Mouse (Mus musculus) spleen, embryonic (tissue): ENCODE data around the gene Tmco3.
"Not testable (repeated sequence)": the region's sequence is repeated elsewhere in the genome, so short reads cannot be mapped to it uniquely, and the experiment has no call there.

ENCODE experiments used
- CTCF ChIA-PET: fragments of 350-600 bp; sonication (Branson Sonifier 250); formaldehyde crosslinking; loops from one replicate; lab custom pipeline; 2022; lab: Charles Lee

Gene Tmco3

GRCm38 (mm10) chr8:13306309-13306909 lies 18.4 kb downstream of the Tmco3 start:
- CTCF ChIA-PET: no interaction called here

DNA sequence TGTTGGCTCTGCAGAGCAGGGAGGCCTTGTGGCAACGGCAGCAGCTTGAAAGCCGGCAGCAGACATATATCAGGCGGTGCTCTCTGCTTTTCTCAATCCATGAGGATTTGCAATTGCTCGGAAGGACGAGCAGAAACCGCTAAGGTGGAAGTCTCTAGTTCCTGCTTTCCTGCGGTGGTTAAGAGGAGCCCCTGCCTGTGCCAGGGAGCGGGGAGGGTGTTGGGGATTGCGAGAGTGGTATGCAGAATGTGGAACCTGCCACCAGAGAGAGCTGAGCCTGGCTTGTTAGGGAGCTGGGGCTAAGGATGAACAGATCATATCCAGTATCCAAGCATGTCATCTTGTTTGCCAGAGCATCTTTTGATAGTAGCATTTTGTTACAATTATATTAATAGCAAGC lies 18.9 kb downstream of the Tmco3 start:
- CTCF ChIA-PET: no interaction called here

- CTCF ChIA-PET: no interaction called here
These were observed 26.9 kb downstream of the Tmco3 start for GRCm38 (mm10) chr8:13314922-13315321.

DNA sequence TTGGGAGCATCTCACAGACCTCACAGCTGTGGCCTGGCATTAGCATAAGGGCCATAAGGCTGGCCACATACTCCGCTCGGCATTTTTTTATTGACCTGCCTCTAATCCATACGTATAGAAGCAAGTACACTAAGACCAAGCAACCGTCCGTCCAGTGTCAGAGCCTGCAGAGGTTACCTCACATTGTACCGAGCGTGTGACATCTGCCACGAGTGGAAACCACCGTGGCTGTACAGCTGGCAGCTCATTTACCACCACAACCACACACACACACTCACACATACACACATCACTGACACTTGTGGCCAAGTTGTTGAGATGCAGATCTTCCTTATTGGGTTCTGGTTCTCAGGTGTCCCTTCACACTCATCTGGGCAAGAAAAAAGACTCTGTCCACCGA lies 28.7 kb downstream of the Tmco3 start:
- CTCF ChIA-PET: no interaction called here

GRCm38 (mm10) chr8:13326598-13326997 lies 38.6 kb downstream of the Tmco3 start:
- CTCF ChIA-PET: no interaction called here

DNA sequence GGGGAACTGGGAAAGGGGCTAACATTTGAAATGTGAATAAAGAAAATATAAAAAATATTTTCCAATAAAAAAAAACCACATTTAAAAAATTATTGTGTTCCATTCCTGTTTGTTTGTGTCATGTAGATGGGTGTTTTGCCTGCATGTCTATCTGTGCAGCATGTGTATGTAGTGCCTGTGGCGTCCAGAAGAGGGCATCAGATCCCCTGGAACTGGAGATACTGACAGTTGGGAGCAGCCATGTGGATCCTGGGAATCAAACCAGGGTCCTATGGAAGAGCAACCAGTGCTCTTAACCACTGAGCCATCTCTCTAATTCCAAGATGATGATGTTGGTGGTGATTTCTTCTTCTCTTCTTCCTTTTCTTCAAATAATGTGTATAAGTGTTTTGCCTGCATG lies 46.7 kb downstream of the Tmco3 start:
- CTCF ChIA-PET: no interaction called here

DNA sequence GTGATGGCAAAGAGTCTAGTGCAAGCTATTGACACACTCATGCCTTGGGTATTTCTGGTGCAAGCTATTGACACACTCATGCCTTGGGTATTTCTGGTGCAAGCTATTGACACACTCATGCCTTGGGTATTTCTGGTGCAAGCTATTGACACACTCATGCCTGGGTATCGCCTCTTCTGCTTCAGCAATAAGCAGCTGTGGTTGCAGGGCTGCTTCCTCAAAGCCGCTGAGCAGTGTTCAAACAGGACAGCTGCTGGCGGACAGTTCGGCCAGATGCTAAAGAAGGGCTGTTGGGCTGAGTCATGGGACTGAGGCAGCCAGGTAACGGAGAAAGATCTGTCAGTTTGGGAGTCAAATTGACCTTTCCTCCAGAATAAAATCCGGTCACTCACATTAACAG lies 49.3 kb downstream of the Tmco3 start:
- CTCF ChIA-PET: not testable (repeated sequence)

DNA sequence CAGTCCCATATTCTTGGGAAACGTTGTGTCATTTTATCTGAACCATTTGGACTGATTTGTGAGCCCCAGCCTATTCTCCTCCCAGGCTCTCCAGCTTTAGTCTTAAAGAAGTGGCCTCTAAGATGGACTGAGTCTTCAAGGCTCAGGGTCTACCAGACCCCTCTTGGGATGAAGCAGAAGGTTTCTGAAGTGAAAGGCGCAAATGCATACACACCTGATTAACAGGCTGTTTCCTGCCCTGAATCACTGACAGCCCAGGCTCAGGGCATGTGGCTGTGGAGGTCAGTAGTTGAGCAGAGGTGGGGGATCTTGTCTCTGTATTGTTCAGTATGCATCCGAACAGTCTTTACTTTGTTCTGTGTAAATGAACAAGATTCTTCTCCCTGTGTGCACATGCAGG lies 49.7 kb downstream of the Tmco3 start:
- CTCF ChIA-PET: no interaction called here

DNA sequence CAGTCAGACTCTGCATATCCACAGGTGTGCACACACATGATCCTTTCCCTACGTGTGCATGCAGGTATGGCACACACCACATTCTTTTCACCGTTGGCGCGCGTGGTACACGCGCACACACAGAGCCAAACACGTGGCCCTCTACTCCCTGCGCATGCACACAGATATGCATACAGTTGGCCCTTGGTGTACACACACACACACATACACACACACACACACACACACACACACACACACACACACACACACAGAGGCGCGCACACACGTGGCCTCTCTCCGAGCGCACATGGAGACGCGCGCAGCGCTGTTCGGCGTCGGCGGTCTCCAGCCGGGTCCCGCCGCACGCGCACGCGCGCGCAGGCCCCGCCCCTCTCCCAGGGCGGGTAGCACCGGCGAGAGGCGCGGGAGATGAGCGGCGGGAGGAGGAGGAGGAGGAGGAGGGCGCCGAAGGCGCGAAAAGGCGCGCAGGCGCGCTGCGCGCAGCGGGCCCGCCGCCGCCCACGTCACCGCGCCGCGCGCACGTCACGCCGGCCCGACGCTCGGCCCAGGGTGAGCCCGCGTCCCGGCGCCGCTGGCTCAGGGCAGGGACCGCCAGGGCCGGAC lies 50.4 kb downstream of the Tmco3 start, which contains the start of gene Tfdp1:
Tfdp1 (plus strand) TSS at position 497 of the 606 bp plus-strand sequence.
- CTCF ChIA-PET: no interaction called here

DNA sequence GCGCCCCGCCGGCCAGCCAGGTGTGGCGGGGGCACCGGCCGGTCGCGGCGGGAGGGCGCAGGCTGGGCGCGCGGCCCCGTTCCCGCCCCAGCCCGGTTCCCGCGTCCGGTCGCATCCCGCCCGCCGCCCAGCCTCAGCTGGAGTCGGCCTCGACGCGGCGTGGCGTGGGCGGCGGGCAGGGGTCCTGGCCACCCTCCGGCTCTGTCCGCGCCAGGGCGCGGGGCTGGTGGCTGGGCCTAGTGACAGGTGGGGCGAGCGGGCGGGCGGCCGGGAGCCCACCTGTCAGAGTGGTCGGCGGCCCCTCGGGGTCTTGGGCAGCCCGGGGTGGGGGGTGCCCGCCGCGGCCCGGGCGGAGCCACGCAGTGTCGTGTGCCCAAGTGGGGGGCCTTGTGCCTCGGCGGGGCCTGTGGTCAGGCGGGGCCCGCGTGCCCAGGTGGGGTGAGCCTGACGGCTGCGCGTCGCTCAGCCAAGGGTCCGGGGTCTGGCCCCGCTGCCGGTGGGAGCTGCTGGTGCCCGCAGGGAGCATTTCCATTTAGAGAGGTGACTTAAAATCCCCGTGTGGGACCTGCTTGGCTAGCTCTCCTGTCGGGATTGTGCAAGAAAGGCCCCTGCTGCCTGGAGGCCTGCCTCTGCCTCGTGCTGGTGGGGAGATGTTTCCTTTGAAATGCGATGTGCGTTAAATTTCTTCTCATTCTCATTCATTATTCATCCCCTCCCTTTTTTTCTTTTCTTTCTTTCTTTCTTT lies 51.1 kb downstream of the Tmco3 start:
- CTCF ChIA-PET: no interaction called here

GRCm38 (mm10) chr8:13339646-13339990 lies 51.6 kb downstream of the Tmco3 start:
- CTCF ChIA-PET: no interaction called here

GRCm38 (mm10) chr8:13340650-13341049 lies 52.7 kb downstream of the Tmco3 start:
- CTCF ChIA-PET: no interaction called here

DNA sequence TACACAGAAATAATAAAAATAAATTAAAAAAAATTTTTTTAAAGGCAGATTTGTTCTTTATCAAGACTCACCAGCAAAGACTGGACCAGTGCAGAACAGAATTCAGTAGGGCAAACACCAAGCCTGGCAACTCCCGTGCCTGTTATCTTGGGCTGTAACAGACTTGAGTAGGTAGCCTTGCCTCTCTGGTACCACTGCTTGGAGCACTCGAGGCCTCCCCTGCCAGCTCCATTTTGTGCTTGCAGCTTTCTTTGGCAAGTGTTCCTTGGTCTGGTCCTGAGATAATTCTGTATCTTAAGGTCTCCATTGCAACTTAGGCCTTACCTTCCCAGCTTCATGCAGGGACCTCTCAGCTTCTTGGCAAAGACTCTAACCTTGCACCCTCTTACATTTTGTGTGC lies 54.4 kb downstream of the Tmco3 start:
- CTCF ChIA-PET: no interaction called here

DNA sequence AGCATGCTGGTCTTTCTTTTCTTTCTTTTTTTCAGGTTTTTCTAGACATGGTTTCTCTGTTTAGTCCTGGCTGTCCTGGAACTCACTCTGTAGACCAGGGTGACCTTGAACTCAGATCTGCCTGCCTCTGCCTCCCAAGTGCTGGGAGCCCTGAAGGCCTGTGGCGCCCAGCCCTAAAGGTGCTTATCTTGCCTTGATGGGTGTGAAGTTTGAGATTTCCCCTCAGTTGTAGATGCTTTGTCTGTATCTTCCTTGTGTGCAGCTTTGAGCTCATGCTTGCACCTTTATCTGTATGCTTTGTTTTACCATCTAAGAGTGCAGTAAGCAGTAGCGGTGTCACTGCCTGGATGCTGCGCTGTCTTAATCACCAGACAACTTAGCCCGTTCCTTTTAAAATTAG lies 55.1 kb downstream of the Tmco3 start:
- CTCF ChIA-PET: no interaction called here

DNA sequence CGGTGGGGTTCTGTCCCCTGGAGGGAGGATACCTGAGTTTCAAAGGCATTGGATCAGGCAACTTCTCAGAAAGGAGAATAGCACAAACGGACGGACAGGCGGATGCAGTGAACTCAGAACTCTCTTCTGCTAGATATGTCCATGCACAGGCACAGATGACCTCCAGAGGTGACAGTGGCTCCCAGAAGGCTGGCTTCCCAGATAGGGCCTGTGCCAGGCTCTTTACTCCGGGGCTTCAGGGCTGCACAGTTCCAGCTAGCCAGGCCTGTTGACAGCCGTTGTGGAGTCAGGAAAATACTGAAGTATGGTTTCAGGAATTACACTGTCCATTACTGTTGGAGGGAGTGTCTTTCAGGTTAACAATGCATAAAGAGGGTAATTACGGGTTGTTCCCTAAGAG lies 62.1 kb downstream of the Tmco3 start:
- CTCF ChIA-PET: no interaction called here

- CTCF ChIA-PET: no interaction called here
These were observed 63.6 kb downstream of the Tmco3 start for GRCm38 (mm10) chr8:13351593-13351992.

GRCm38 (mm10) chr8:13352601-13353000 lies 64.6 kb downstream of the Tmco3 start:
- CTCF ChIA-PET: no interaction called here

GRCm38 (mm10) chr8:13353155-13353833 lies 65.3 kb downstream of the Tmco3 start:
- CTCF ChIA-PET: no interaction called here

- CTCF ChIA-PET: no interaction called here
These were observed 65.9 kb downstream of the Tmco3 start for GRCm38 (mm10) chr8:13353883-13354282.

DNA sequence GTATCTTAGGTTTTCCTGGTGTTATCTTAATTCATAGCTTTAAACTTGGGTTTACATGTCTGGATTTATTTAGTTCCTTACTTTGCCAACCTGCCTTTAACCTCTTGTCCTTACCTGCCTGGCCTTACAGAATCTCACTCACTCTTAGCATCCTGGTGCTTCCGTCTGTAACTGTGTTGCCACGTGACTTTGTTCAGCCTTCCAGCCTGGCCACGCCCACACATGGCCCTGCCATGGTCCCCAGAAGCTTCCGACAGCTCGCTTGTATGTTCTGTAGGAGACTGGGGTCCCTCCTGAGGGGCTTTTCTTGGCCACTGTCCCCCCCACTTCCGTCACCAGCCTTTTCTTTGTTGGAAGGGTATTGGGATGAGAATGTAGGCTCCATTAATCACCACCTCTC lies 68.2 kb downstream of the Tmco3 start:
- CTCF ChIA-PET: no interaction called here

GRCm38 (mm10) chr8:13356681-13357080 lies 68.7 kb downstream of the Tmco3 start:
- CTCF ChIA-PET: no interaction called here

DNA sequence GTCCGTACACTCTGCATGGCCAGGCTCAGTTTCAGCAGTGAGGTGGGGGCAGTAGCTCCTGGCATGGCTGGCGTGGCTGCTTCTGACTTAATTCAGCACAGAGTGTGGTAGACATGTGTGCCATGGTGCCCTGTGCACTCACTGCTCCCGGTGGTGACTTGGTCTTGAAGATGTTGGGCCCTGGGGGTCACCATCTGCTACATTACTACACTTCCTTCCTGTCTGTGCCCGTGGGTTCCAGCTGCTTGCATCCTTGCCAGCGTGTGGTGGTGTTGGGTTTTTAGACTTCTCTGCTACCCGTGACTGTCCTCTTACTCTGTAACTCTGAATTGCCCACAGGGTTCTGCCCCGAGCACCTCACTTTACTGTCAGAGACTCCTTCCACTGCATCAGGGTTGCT lies 72.2 kb downstream of the Tmco3 start:
- CTCF ChIA-PET: no interaction called here

DNA sequence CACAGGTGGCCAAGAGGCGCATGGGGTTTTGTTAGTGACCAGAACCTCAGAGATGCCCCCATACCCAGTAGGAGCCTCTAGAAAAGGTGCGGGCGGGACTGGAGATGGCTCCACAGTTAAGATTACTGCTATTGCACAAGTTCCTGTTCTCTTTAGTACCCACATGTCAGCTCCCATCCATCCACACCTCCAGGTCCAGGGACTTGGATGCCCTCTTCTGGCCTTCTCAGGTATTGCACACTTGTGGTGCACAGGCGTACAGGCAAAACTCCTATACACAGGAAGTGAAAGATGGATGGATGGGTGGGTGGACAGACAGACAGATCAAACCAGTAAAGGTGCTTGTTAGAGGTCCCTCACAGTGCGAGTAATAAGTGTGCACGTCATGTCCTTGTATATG lies 73.9 kb downstream of the Tmco3 start:
- CTCF ChIA-PET: no interaction called here
